Mouse (Mus musculus): ENCODE results near the gene Gm7694. TPM values are rescaled to one million over a fixed set of nuclear protein-coding genes. Genes with fewer than 3 reads are reported as not detected.

Gm7694 gene
- total RNA-seq, 4 experiments from 2014 or later = 0.15 to 0.68 (median 0.39) TPM

DNA sequence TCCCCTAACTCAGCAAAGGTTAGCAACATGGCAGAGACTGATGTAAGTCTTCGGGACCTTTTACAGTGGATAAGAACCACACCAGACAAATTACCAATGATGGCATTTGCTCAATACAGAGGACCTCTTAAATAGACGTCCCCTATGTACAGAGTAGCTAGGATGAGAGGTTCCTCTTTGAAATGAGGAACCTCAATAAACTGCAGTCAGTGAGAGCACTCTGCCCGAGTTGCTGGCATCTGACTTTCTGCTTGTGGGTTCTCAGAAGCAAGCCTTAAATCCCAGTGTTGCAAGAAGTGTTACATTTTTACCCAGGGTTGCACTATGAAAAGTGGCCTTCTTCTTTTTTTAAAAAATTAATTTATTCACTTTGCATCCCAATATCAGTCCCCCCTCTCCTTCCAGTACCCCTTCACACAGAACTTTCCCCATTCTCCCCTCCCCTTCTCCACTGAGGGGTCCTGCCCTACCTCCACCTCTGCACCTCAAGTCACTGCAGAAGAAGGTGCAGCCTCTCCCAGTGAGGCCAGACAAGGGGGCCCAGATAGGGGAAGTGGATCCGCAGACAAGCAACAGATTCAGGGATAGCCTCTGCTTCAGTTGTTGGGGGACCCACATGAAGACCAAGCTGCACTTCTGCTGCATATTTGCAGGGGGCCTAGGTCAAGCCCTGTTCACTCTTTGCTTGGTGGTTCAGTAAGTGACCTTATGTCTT lies 23.6 kb downstream of the Gm7694 start:
- DNase-seq (ENCODE audit: low spot score in 2 of 2) = no peak

DNA sequence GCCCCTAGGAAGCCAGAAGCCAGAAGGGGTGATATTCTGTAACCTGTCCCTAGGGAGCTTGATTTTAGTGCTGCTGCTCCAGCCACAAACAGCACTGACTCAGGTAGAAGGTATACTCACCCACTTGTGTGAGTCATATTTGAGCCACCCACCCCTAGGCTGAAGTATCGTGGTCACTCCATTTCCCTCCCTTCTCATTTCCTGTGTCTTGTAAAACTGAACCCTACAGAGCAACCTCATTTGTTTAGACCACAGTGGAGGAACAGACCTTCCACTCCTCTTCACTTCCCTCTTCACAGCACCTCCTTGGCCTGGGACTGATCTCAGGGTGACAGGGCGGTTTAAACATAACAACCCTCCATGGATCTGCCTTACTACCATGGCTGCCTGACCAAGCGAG lies 29.1 kb downstream of the Gm7694 start, which contains the start of gene Sh2d1b1:
Gene Sh2d1b1, plus strand, starts transcription at position 305 of the 400 bp plus-strand sequence.
- DNase-seq (ENCODE audit: low spot score in 2 of 2) = no peak

- no peak for DNase-seq (ENCODE audit: low spot score in 2 of 2)
Observed at GRCm38 (mm10) chr1:170273252-170273651, 32.9 kb downstream of the Gm7694 start.

- no peak for DNase-seq (ENCODE audit: low spot score in 2 of 2)
Observed at GRCm38 (mm10) chr1:170270696-170271095, 35.4 kb downstream of the Gm7694 start.

DNA sequence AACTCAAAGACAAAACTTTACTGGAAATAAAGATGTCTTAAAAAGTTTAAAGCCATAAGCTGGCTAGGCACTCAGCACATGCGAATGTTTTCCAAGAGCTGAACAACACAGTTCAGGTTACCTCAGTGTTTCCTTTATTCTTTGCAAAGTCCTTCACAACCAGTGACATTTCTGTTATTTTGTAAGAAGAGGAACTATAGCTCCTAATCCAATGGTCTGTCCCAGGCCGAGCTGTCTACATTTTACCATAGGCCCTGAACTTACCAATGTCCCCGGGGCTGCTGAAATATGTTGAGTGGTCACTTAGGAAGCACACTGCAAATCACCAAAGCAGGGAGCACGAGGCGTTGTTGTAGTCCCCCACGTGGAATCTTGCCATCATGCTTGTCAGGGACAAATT lies 35.9 kb downstream of the Gm7694 start:
- DNase-seq (ENCODE audit: low spot score in 2 of 2) = no peak

- peak; percentile 62 to 67 for DNase-seq (ENCODE audit: low spot score in 2 of 2)
Observed at GRCm38 (mm10) chr1:170255560-170255910, 50.6 kb downstream of the Gm7694 start.

DNA sequence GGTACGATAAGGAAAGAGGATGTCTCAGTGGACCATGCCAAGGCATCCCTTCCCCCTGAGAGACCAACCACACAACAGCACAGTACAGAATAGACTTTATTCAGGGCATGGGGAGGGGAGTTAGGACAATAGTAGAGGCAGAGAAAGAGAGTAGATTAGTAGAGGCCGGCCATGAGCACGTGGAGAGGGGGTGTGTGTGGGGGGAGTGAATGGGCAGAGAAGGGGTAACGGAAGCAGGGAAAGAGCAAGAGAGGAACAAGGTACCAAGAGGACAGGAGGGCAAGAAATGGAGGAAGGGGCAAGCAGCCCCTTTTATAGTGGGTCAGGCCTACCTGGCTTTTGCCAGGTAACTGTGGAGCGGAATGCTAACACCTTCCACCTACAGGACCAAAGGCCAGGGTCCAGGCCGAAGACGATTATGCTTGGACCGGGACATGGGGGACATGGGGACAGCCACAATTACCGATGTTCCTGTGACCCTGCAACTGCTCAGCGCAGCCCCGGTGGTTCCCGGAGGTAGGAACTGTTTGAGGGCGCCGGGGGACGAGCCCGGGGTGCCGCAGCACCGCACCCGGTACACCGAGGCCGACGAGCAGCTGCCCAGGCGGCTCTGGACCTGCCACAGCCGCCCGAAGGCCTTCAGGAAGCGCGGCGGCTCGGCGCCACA lies 51.1 kb downstream of the Gm7694 start:
- DNase-seq (ENCODE audit: low spot score in 2 of 2) = no peak

Other genes with a start within 250 kb of the Gm7694 start
- 10 to 100 TPM; 10.7 to 20.9 (median 16.8) TPM for gene Ddr2, start 195.6 kb downstream of the Gm7694 start, total RNA-seq (2022)
- gene Uap1, start 131.4 kb downstream of the Gm7694 start, total RNA-seq (2022) = 10 to 100 TPM; 41.6 to 64.9 (median 48.9) TPM
- gene Uhmk1, start 90.9 kb downstream of the Gm7694 start, total RNA-seq (2022) = 10 to 100 TPM; 11.8 to 19.2 (median 13.3) TPM
- gene Sh2d1b2, start 73.6 kb downstream of the Gm7694 start, total RNA-seq (2022) = not detected
- not detected for gene Sh2d1b1, start 29.0 kb downstream of the Gm7694 start, total RNA-seq (2022)
- not detected for gene Spata46, start 2.5 kb upstream of the Gm7694 start, total RNA-seq (2022)

Measured in gastrocnemius, adult 8-10 months (tissue).